Mouse (Mus musculus) C2C12 (cell line): ENCODE measurements around the gene Shisa4. TPM values are rescaled to one million over a fixed set of nuclear protein-coding genes. Genes with fewer than 3 reads are reported as not detected.

Experiments
- H3K27me3 ChIP-seq: one replicate; pipeline ENCODE4 v1.6.1; 2011; ENCODE audit not compliant: control insufficient read depth, insufficient read depth, insufficient read length
- H3K36me3 ChIP-seq: one replicate; pipeline ENCODE4 v1.6.1; 2011; ENCODE audit not compliant: control insufficient read depth, insufficient read depth
- H3K4me3 ChIP-seq: one replicate; pipeline ENCODE4 v1.5.1; 2011; ENCODE audit warnings: mild to moderate bottlenecking, control low read depth; ENCODE audit not compliant: poor library complexity, insufficient read depth, severe bottlenecking
- H3K79me2 ChIP-seq: one replicate; pipeline ENCODE4 v1.6.1; 2011; ENCODE audit not compliant: control insufficient read depth, insufficient read depth
- H3K79me3 ChIP-seq: one replicate; pipeline ENCODE4 v1.6.1; 2011; ENCODE audit warnings: low read depth, control low read depth
- H3ac ChIP-seq: one replicate; pipeline ENCODE3; 2011; ENCODE audit warnings: low read depth; ENCODE audit not compliant: control insufficient read depth, insufficient read length
- CEBPB ChIP-seq: IDR thresholded peaks from one replicate; pipeline ENCODE4 v1.6.1; 2011; ENCODE audit warnings: low read depth, mild to moderate bottlenecking, control low read depth, moderate library complexity
- CTCF ChIP-seq: IDR thresholded peaks from one replicate; pipeline ENCODE4 v1.5.1; 2011; ENCODE audit not compliant: control insufficient read depth, insufficient read depth, insufficient read length
- FOSL1 ChIP-seq: IDR thresholded peaks from one replicate; pipeline ENCODE4 v1.8.0; 2011; ENCODE audit warnings: mild to moderate bottlenecking, low read length; ENCODE audit not compliant: poor library complexity, insufficient read depth, severe bottlenecking
- MAX ChIP-seq: IDR thresholded peaks from one replicate; pipeline ENCODE4 v1.6.1; 2011; ENCODE audit warnings: mild to moderate bottlenecking, control low read depth
- MYOD1 ChIP-seq: IDR thresholded peaks from one replicate; pipeline ENCODE4 v1.6.1; 2011; ENCODE audit warnings: low read depth; ENCODE audit not compliant: control insufficient read depth, insufficient read length
- MYOG ChIP-seq: IDR thresholded peaks from one replicate; pipeline ENCODE4 v1.6.1; 2011; ENCODE audit not compliant: control insufficient read depth, insufficient read length; ENCODE audit errors: extremely low read depth
- USF1 ChIP-seq: IDR thresholded peaks from one replicate; pipeline ENCODE4 v1.6.1; 2011; ENCODE audit warnings: low read depth, mild to moderate bottlenecking, control low read depth, moderate library complexity
- polyA plus RNA-seq: library from polyadenylated mRNA; unstranded; fragments of >200 nt; fragmentation: generic; extraction: Trizol; gene quantifications from one replicate; pipeline ENCODE4 v1.2.1, GENCODE M21; 2012; ENCODE audit warnings: missing spikeins

Shisa4 gene
- polyA plus RNA-seq, 1 experiment: 33.2 TPM

- H3ac ChIP-seq: no peak overlapping the region
- H3K27me3 ChIP-seq: no peaks in the 10 kb centered on the region
- TF ChIP-seq MYOD1 (no peak), FOSL1 (no peak), MAX (no peak)
- no peak overlapping the region for H3K4me3 ChIP-seq
- no peaks in the 10 kb centered on the region for H3K79me3 ChIP-seq
- H3K36me3 ChIP-seq: no peaks in the 10 kb centered on the region
- no peaks in the 10 kb centered on the region for H3K79me2 ChIP-seq
Measured at GRCm38 (mm10) chr1:135363446-135363845, 11.6 kb downstream of the Shisa4 start.

GRCm38 (mm10) chr1:135362115-135362514 lies 12.9 kb downstream of the Shisa4 start:
- Histone ChIP-seq H3K79me2 (no peaks in the 10 kb centered on the region), H3K27me3 (no peaks in the 10 kb centered on the region), H3K4me3 (no peak overlapping the region), H3ac (no peak overlapping the region), H3K36me3 (no peaks in the 10 kb centered on the region), H3K79me3 (no peaks in the 10 kb centered on the region)
- no peak for TF ChIP-seq CTCF
- no peak for TF ChIP-seq FOSL1
- TF ChIP-seq MAX: no peak
- TF ChIP-seq CEBPB: no peak
- no peak for TF ChIP-seq MYOD1
- TF ChIP-seq MYOG: no peak
- no peak for TF ChIP-seq USF1

GRCm38 (mm10) chr1:135361491-135361890 lies 13.5 kb downstream of the Shisa4 start:
- H3K4me3 ChIP-seq: no peak overlapping the region
- no peaks in the 10 kb centered on the region for H3K79me3 ChIP-seq
- no peak for TF ChIP-seq CTCF
- no peak for TF ChIP-seq MYOG
- TF ChIP-seq USF1: no peak
- TF ChIP-seq MAX: no peak
- no peak for TF ChIP-seq FOSL1
- no peak for TF ChIP-seq MYOD1
- TF ChIP-seq CEBPB: no peak
- no peaks in the 10 kb centered on the region for H3K27me3 ChIP-seq
- H3K79me2 ChIP-seq: no peaks in the 10 kb centered on the region
- no peaks in the 10 kb centered on the region for H3K36me3 ChIP-seq
- H3ac ChIP-seq: no peak overlapping the region

- TF ChIP-seq CTCF (no peak), MYOD1 (no peak), CEBPB (no peak), MAX (no peak), USF1 (no peak), FOSL1 (no peak), MYOG (no peak)
Measured at GRCm38 (mm10) chr1:135359071-135359470, 16.0 kb downstream of the Shisa4 start.

GRCm38 (mm10) chr1:135351953-135352352 lies 23.1 kb downstream of the Shisa4 start:
- H3K79me3 ChIP-seq: no peaks in the 10 kb centered on the region
- TF ChIP-seq CEBPB (no peak), CTCF (no peak), MYOD1 (no peak), USF1 (no peak), MAX (no peak), FOSL1 (no peak), MYOG (no peak)
- no peaks in the 10 kb centered on the region for H3K36me3 ChIP-seq
- no peak overlapping the region for H3K4me3 ChIP-seq
- no peaks in the 10 kb centered on the region for H3K79me2 ChIP-seq
- H3ac ChIP-seq: no peak overlapping the region
- no peaks in the 10 kb centered on the region for H3K27me3 ChIP-seq

More at GRCm38 (mm10) chr1:135359071-135359470, 16.0 kb downstream of the Shisa4 start:
- no peaks in the 10 kb centered on the region for H3K36me3 ChIP-seq
- H3K4me3 ChIP-seq: no peak overlapping the region
- no peaks in the 10 kb centered on the region for H3K79me2 ChIP-seq
- no peaks in the 10 kb centered on the region for H3K27me3 ChIP-seq
- no peaks in the 10 kb centered on the region for H3K79me3 ChIP-seq
- H3ac ChIP-seq: no peak overlapping the region

GRCm38 (mm10) chr1:135347498-135348169 lies 27.4 kb downstream of the Shisa4 start:
- H3K79me3 ChIP-seq: no peaks in the 10 kb centered on the region
- TF ChIP-seq MYOG: no peak
- no peak for TF ChIP-seq CTCF
- TF ChIP-seq FOSL1: no peak
- no peaks in the 10 kb centered on the region for H3K36me3 ChIP-seq
- H3ac ChIP-seq: no peak overlapping the region
- no peaks in the 10 kb centered on the region for H3K79me2 ChIP-seq
- no peaks in the 10 kb centered on the region for H3K27me3 ChIP-seq
- no peak overlapping the region for H3K4me3 ChIP-seq
